Mouse (Mus musculus) intestine, postnatal 0 days (tissue): Measurements from ENCODE around the gene Ccnjl. TPM values are rescaled to one million over a fixed set of nuclear protein-coding genes. Genes with fewer than 3 reads are reported as not detected.
A peak's percentile ranks its signal among the peaks of the same experiment; 100 is the strongest.

Experiments used
- ATAC-seq: fragments of 200-750 bp; cut with Nextera tagmentation; 2 replicates; pipeline ENCODE4 v1.8.0; 2017; ENCODE audit warnings: mild to moderate bottlenecking, moderate TSS enrichment, moderate library complexity
- H3K27ac ChIP-seq: fragments of 300-500 bp; sonication (generic); 2 replicates; pipeline ENCODE4 v1.5.1; 2014; ENCODE audit warnings: mild to moderate bottlenecking, low read depth, low read length, moderate library complexity
- H3K27me3 ChIP-seq: fragments of 300-500 bp; sonication (generic); replicated peaks from 2 replicates; pipeline ENCODE4 v1.6.1; 2014; ENCODE audit warnings: low read length, mixed read lengths; ENCODE audit not compliant: control insufficient read depth, insufficient read depth
- H3K36me3 ChIP-seq: fragments of 300-500 bp; sonication (generic); 2 replicates; pipeline ENCODE4 v1.6.1; 2014; ENCODE audit warnings: mild to moderate bottlenecking, moderate library complexity; ENCODE audit not compliant: control insufficient read depth, insufficient read depth
- H3K4me1 ChIP-seq: fragments of 300-500 bp; sonication (generic); replicated peaks from 2 replicates; pipeline ENCODE4 v1.6.1; 2014; ENCODE audit warnings: antibody characterized with exemption, low read length, mixed read lengths; ENCODE audit not compliant: control insufficient read depth, insufficient read depth
- H3K4me2 ChIP-seq: fragments of 300-500 bp; sonication (generic); replicated peaks from 2 replicates; pipeline ENCODE4 v1.6.1; 2014; ENCODE audit warnings: low read depth, mild to moderate bottlenecking, moderate library complexity
- H3K4me3 ChIP-seq: fragments of 300-500 bp; sonication (generic); 2 replicates; pipeline ENCODE4 v1.5.1; 2014; ENCODE audit warnings: low read depth, low read length
- H3K9ac ChIP-seq: fragments of 300-500 bp; sonication (generic); 2 replicates; pipeline ENCODE4 v1.6.1; 2014; ENCODE audit warnings: mild to moderate bottlenecking, low read depth, low read length
- H3K9me3 ChIP-seq: fragments of 300-500 bp; sonication (generic); 2 replicates; pipeline ENCODE4 v1.6.1; 2016; ENCODE audit warnings: mixed run types; ENCODE audit not compliant: control insufficient read depth
- CTCF ChIP-seq: sonication (generic); IDR thresholded peaks from 2 replicates; pipeline ENCODE4 v1.5.1; 2016; ENCODE audit warnings: low read depth, mild to moderate bottlenecking, control low read depth, antibody characterized with exemption, moderate library complexity
- WGBS: fragments of 180-500 bp; shearing (Covaris S2); extraction: QIAGEN DNeasy Blood & Tissue Kit; methylation state at CpG from one replicate; pipeline ENCODE4 v1.1.7; 2014; 5-methylcytosine and 5-hydroxymethylcytosine counted together
- polyA plus RNA-seq: library from polyadenylated mRNA; unstranded; fragments of >200 nt; fragmentation: Nextera tagmentation; extraction: Ambion mirVana; gene quantifications from 2 replicates; pipeline ENCODE4 v1.2.1, GENCODE M21; 2015

Gene Ccnjl
- polyA plus RNA-seq, 1 experiment from 2014 or later: 15.8 TPM

GRCm38 (mm10) chr11:43505188-43505587 is 23.4 kb upstream of the Ccnjl start:
- H3K4me2 ChIP-seq: no peak overlapping the region
- H3K9ac ChIP-seq: no peak overlapping the region
- 88% methylated on average over 7 of the region's 7 CpGs for WGBS
- H3K9me3 ChIP-seq: no peaks in the 10 kb centered on the region
- H3K4me1 ChIP-seq: no peaks in the 10 kb centered on the region
- no peak for TF ChIP-seq CTCF
- no peak for ATAC-seq
- no peaks in the 10 kb centered on the region for H3K27me3 ChIP-seq
- no peaks in the 10 kb centered on the region for H3K36me3 ChIP-seq
- no peak overlapping the region for H3K4me3 ChIP-seq
- no peak overlapping the region for H3K27ac ChIP-seq

GRCm38 (mm10) chr11:43507976-43508375 is 20.6 kb upstream of the Ccnjl start:
- H3K27ac ChIP-seq: no peak overlapping the region
- 87% methylated on average over 6 of the region's 6 CpGs for WGBS
- H3K27me3 ChIP-seq: no peaks in the 10 kb centered on the region
- H3K36me3 ChIP-seq: no peaks in the 10 kb centered on the region
- TF ChIP-seq CTCF: no peak
- H3K4me3 ChIP-seq: no peak overlapping the region
- H3K9me3 ChIP-seq: no peaks in the 10 kb centered on the region
- H3K4me2 ChIP-seq: no peak overlapping the region
- no peak for ATAC-seq
- H3K4me1 ChIP-seq: no peaks in the 10 kb centered on the region
- no peak overlapping the region for H3K9ac ChIP-seq

GRCm38 (mm10) chr11:43509878-43510277 is 18.7 kb upstream of the Ccnjl start:
- Histone ChIP-seq H3K36me3 (no peaks in the 10 kb centered on the region), H3K9me3 (no peaks in the 10 kb centered on the region), H3K4me2 (no peak overlapping the region), H3K27ac (no peak overlapping the region), H3K9ac (no peak overlapping the region), H3K27me3 (no peaks in the 10 kb centered on the region), H3K4me3 (no peak overlapping the region), H3K4me1 (no peaks in the 10 kb centered on the region)
- no peak for TF ChIP-seq CTCF
- no peak for ATAC-seq
- WGBS: 91% methylated on average over 5 of the region's 5 CpGs

- Histone ChIP-seq H3K27me3 (no peaks in the 10 kb centered on the region), H3K9ac (no peak overlapping the region), H3K4me2 (no peak overlapping the region), H3K36me3 (no peaks in the 10 kb centered on the region), H3K27ac (no peak overlapping the region), H3K4me3 (no peak overlapping the region), H3K4me1 (no peaks in the 10 kb centered on the region), H3K9me3 (no peaks in the 10 kb centered on the region)
- 79% methylated on average over 2 of the region's 2 CpGs for WGBS
- no peak for TF ChIP-seq CTCF
- ATAC-seq: no peak
Observed at GRCm38 (mm10) chr11:43512661-43513190, 15.9 kb upstream of the Ccnjl start.

GRCm38 (mm10) chr11:43516344-43517021 is 12.1 kb upstream of the Ccnjl start:
- TF ChIP-seq CTCF: peak; percentile 84
- no peaks in the 10 kb centered on the region for H3K4me1 ChIP-seq
- H3K36me3 ChIP-seq: no peaks in the 10 kb centered on the region
- ATAC-seq: peak; percentile 41
- H3K27ac ChIP-seq: no peak overlapping the region
- H3K9ac ChIP-seq: no peak overlapping the region
- no peaks in the 10 kb centered on the region for H3K9me3 ChIP-seq
- 37% methylated on average over 8 of the region's 8 CpGs for WGBS
- H3K27me3 ChIP-seq: no peaks in the 10 kb centered on the region
- no peak overlapping the region for H3K4me2 ChIP-seq
- H3K4me3 ChIP-seq: no peak overlapping the region

- no peak for ATAC-seq
- Histone ChIP-seq H3K9me3 (no peaks in the 10 kb centered on the region), H3K36me3 (no peaks in the 10 kb centered on the region), H3K9ac (no peak overlapping the region), H3K4me3 (no peak overlapping the region), H3K4me1 (no peaks in the 10 kb centered on the region), H3K4me2 (no peak overlapping the region), H3K27ac (no peak overlapping the region), H3K27me3 (no peaks in the 10 kb centered on the region)
- WGBS: 91% methylated on average over 11 of the region's 11 CpGs
- no peak for TF ChIP-seq CTCF
Observed at GRCm38 (mm10) chr11:43517641-43518040, 10.9 kb upstream of the Ccnjl start.
